Mouse (Mus musculus): ENCODE data around the gene Arhgap9.

DNA sequence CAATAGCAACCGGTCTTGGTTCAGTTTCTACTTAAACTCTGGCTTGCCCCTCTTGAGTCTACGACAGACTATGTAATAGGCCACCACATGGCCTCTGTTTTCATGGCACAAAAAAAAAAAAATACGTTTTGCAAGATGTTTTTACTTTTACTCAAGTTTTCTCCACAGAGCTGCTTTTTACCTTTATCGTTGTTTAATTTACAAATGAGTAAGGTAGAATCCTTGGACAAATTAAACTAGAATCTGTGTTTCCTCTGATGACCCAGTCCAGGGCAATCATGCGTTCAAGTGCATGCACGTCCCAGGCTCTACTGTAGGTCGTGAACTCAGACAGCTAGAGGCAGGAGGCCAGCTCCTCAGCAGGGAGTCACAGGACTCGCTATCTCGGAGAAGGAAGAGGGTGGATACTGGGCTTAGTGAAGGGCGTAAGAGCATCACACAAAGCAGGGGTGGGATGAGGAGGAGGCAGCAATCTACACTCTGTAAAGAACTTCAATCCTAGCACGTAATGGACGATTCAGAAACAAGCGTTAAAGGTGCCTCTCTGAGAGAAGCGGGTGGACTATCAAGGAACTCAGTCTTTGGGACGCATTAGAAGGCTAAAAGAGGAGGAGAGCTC lies 32.1 kb upstream of the Arhgap9 start:
- TF ChIP-seq EP300 (IDR thresholded peaks at IDR 0.05; ENCODE audit: insufficient read depth, low read depth, low read length): peak; percentile 89
- TF ChIP-seq POLR2A (IDR thresholded peaks at IDR 0.05; ENCODE audit: insufficient read depth, low read depth, low read length): peak; percentile 49
- no peak for TF ChIP-seq CTCF (IDR thresholded peaks at IDR 0.05)

Measured in heart, adult 2 months (tissue).